Mouse (Mus musculus) gastrocnemius, postnatal 25 days (tissue): ENCODE measurements around the gene Rdh16f1. TPM values are rescaled to one million over a fixed set of nuclear protein-coding genes. Genes with fewer than 3 reads are reported as not detected.
"Not testable (repeated sequence)": the region's sequence is repeated elsewhere in the genome, so short reads cannot be mapped to it uniquely, and the experiment has no call there.

Experiments used
- DNase-seq: peaks from one replicate; pipeline ENCODE4 v3.0.0; 2022
- total RNA-seq, 2 experiments: library from RNA; stranded (reverse); gene quantifications; 1 replicate in 1 of 2; 2 replicates in 1 of 2; pipeline ENCODE4 v1.2.3; 2021

The Rdh16f1 gene
- total RNA-seq, 2 experiments from 2014 or later: not detected

- DNase-seq: peak; percentile 57
Observed at GRCm38 (mm10) chr10:127748847-127749612, 10.6 kb upstream of the Rdh16f1 start.

DNA sequence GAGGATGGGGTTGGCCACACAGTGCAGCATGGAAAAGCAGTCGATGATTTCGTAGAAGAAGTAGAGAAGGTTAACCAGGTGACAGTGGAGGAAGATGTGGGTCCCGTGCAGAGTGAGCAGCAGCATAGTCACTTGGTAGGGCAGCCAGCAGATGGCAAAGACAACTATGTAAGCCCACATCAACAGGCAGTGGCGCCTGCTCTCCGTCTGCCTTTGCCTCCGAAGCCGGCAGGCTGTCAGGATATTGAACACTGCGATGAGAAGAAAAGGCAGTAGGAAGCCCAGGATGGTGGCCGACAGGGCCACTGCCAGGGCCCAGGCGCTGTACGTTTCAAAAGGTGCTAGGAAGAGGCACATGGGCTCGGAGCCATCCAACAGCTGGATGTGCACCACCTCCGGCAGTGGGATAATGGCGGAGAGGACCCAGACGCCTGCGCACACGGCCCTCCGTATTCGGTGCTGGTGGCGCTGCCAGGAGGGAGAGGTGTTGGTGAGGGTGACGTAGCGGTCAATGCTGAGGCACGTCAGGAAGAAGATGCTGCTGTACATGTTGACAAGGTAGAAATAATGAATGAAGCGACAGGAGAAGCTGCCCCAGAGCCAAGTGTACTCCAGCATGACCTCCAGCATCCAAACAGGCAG lies 9.3 kb upstream of the Rdh16f1 start:
- DNase-seq: no peak

GRCm38 (mm10) chr10:127751548-127751947 lies 8.0 kb upstream of the Rdh16f1 start, which contains the start of gene Gpr182:
TSS of gene Gpr182 (minus strand) at chr10:127751732.
- DNase-seq: no peak

DNA sequence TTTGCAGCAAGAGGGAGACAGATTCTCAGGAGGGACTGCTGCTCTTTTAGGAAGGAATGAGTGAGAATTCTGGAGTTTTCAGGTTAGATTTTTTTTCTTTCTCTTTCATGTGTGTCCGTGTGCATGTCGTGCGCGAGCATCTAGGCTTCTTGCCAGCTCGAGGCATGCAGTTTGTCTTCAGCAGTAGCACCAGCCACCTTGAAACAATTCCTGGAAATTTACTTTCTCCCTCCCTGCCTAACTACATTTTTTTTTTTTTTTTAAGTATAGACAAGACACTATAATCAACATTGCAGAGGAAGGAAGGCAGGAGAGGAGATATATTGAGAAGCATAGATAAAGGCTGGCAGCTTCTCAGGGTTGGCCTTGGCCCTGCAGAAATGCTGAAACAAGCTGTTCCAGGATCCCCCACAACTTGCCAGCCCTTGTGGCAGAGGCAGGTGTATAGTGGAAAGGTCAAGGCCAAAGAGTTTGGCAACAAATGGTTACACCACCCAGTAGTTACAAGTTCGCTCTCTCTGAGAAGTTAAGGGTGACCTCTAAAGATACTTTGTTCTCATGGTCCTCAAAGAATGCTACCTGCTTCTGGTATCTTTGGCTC lies 4.9 kb upstream of the Rdh16f1 start:
- DNase-seq: no peak

DNA sequence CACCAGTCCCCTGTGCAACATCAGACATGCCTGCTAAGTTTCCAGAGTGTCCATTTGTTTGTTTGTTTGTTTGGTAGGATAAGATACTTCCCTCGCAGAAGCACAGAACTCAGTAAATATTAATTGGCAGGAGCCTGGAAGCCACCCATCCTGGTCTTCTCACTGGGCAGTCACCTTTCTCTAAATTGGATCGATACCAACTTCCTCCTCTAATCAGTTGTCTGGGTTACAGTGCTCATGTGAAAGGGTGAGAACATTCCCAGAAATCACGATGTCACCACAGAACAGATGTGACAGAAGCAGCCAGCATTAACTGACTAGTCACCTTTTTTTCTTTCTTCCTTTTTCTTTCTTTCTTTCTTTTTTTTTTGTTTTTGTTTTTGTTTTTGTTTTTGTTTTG lies 4.3 kb upstream of the Rdh16f1 start:
- no peak for DNase-seq

- DNase-seq: no peak
Observed at GRCm38 (mm10) chr10:127755770-127756468, 3.7 kb upstream of the Rdh16f1 start.

DNA sequence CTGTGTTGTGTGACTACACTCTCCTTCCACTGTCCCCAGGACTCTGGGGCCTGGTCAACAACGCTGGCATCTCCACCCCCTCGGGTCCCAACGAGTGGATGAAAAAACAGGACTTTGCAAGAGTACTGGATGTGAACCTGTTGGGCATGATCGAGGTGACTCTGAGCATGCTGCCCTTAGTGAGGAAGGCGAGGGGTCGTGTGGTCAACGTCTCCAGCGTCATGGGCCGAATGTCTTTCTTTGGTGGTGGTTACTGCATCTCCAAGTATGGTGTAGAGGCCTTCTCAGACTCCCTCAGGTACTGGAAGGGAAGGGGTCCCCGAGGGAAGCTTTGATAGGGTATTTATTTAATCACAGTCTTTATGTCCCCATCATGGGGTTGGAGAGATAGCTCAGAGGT lies 3.3 kb downstream of the Rdh16f1 start:
- DNase-seq: not testable (repeated sequence)

GRCm38 (mm10) chr10:127763914-127764680 lies 4.5 kb downstream of the Rdh16f1 start:
- DNase-seq: no peak

DNA sequence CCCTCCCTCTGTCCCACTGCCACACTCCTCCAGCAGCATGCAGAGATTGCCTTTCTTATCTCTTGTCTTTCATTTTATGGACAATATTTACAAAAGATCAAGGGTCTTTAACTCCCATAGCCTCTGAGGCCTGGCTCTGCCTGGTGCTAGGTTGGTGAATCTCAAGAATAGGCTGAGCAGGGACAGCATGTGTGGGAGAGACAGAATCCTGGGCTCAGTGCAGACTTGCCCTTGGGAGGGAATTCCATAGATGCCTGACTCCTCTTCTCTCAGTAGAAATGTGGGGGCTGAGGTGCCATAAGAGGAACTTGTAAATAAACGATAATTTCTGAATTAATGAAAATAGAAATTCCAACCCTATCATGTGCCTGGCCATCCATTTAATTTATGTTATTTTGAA lies 7.0 kb downstream of the Rdh16f1 start:
- DNase-seq: no peak

GRCm38 (mm10) chr10:127776011-127776410 lies 16.4 kb downstream of the Rdh16f1 start, which contains the start of gene Rdh9:
TSS of gene Rdh9 (plus strand) at chr10:127776386.
- no peak for DNase-seq

DNA sequence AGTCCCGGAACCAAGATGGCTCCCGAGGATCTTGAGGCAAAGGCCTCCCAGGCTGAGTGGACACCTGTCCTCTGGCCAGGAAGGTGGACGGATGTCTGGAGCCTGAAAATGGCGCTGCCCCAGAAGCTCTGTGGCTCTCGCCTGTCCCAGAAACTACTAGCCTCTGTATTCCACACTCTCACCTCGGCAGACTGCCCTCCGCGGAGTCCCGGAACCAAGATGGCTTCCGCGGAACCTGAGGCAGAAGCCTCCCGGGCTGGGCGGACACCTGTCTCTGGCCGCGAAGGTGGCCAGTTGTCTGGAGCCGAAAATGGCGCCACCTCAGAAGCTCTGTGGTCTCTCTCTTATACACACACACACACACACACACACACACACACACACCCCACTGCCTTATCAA lies 22.7 kb downstream of the Rdh16f1 start:
- not testable (repeated sequence) for DNase-seq

DNA sequence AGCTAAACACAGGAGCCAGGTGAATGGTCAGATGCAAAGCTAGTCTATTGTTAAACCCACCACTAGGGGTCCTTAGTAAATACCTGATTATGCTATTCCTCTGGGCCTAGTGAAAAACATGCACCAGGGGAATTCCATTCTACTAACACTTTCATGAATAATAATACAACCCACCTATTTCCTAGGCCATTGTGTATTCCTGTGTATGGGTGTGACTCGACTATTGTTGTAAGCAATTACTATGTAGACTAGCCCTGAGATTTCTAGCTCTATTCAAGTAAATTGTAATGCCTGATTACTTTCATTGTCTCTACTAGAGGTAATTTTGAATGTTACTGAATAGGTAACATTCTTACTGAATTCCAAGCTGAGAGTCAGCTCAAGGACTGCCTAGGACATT lies 25.8 kb downstream of the Rdh16f1 start:
- DNase-seq: not testable (repeated sequence)

DNA sequence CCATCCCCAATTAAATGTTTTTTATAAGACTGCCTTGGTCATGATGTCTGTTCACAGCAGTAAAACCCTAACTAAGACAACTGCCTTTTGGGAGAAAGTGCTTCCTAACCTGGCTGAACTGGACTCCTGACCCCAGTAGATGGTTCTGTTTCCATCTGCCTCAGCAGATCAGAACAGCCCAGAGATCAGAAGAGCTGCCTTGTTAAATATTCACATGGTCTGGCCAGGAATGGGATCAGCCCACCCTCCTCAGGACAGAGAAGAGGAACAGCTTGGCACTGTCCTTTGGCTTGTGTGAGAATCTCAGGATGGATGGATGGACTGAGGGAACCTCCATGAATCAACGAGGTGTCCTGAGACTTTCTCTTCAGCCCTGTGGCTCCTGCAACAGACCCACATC lies 39.7 kb downstream of the Rdh16f1 start:
- DNase-seq: no peak

- no peak for DNase-seq
Observed at GRCm38 (mm10) chr10:127800891-127801290, 41.3 kb downstream of the Rdh16f1 start, which contains the start of gene Rdh16. TSS of gene Rdh16 (plus strand) at chr10:127801152.

DNA sequence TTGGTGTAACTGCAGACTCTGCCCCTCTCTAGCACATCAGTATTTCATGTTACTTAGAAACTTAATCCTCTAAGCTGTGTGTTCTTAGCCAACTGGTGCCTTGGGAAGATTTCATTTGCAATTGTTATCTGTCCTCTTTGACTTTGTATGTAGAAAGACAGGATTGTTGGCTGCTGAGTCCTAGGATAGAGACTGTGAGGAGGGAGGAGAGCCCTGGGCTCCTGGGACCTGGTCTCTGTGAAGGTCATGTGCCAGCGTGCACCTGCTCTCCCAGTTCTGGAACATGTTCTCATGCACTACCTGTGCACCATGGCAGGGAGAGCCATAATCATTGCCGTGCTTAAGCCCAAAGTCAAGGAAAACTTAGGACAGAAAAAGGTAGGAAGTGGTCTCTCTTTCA lies 42.0 kb downstream of the Rdh16f1 start:
- no peak for DNase-seq

DNA sequence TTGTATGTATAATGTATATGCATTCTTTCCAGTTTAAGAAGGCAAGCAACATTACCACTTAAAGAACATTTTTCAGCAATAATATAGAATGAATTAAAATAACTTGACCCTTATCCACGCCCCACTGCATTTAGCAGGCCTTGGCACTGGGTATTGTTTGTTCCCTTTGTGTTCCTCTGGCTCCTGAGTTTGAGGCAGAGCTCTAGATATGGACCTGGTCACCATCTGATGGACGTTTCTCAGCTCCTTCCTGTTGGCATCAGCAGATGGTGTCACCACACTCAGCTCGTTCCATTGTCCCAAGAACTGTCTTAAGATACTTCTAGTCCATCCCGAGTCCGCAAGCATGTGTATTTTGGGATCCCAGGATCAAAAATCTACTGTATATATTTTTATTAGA lies 42.6 kb downstream of the Rdh16f1 start:
- DNase-seq: no peak

- DNase-seq: no peak
Observed at GRCm38 (mm10) chr10:127804416-127804815, 44.8 kb downstream of the Rdh16f1 start.

GRCm38 (mm10) chr10:127815888-127816287 lies 56.3 kb downstream of the Rdh16f1 start:
- DNase-seq: no peak

DNA sequence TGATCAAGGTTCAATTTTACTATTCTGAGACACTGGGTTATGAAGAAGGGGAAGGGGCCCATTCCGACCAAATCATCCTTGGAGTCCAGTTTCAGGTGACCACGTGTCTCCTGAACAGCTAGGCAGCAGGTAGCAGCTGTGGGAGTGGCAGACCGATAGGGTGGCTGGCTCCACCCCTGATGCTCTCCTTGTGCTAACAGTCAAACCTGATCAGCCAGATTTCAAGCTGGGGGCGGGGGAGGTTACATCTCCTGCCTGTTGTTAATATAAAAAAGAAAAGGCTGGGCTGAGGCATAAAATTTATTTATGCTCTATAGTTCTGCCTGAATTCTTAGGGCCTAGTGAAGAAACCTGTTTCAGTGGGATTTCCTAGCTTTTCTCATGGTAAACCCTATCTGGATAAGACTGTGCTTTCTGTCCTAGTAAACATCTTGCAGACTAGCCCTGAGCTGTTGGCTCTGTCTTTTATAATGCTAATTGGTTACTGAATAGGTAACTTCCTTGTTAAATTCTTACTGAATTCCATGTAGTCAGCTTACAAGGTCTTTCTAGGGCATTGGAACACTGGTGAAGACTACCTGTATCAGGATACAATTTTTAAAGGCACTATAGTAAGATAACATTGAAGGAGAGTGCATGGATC lies 57.8 kb downstream of the Rdh16f1 start:
- not testable (repeated sequence) for DNase-seq

DNA sequence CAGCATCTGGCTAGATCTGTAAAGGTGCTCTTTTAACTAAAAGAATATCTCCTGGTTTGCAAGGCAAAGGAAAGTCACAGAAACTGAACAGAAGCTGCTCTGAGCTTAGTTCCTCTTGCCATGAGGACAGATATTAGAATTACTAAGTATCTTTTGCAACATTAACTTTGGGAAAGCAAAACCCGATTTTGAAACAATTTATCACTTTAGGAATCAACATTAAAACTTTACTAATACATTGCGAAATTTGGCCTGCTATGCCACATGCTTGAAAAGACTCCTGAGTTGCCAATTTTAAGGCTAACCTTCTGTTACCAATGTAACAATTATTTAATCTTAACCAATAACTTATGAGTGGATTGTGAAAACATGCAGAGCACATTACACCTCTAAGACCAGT lies 62.2 kb downstream of the Rdh16f1 start:
- DNase-seq: not testable (repeated sequence)

GRCm38 (mm10) chr10:127825386-127825785 lies 65.8 kb downstream of the Rdh16f1 start:
- no peak for DNase-seq
